Mouse (Mus musculus) megakaryocyte, embryonic 14.5 days (primary cell): ENCODE results near the gene Tigd4.

Source experiments
- FLI1 ChIP-seq: IDR thresholded peaks from 2 replicates; pipeline ENCODE4 v1.6.1; 2012; ENCODE audit warnings: low read length, inconsistent platforms, mixed read lengths
- GATA1 ChIP-seq: IDR thresholded peaks from 3 replicates; pipeline ENCODE4 v1.6.1; 2012; ENCODE audit warnings: mixed read lengths, low read length, inconsistent platforms, borderline replicate concordance

DNA sequence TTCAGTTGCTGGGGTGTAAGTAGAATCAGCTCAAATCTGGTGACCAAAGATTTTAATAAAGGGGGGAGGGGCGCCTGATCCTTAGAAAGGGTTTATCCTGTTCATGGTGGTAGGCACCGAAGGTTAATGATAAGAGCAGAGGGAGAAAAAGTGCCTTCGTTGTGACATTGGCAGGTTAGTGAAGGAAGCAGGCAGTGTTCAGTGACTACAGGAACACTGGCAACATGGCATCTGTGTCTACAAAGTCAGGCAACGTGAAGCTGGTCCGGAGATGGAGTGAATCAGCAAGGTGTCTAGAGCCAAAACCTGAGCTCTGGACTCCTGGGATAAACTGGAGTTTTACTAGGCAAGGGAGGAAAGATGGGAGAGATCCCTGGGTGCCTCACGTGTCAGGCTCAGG lies 5.4 kb downstream of the Tigd4 start:
- TF ChIP-seq GATA1 (no peak), FLI1 (no peak)
